In the genomic region with DNA sequence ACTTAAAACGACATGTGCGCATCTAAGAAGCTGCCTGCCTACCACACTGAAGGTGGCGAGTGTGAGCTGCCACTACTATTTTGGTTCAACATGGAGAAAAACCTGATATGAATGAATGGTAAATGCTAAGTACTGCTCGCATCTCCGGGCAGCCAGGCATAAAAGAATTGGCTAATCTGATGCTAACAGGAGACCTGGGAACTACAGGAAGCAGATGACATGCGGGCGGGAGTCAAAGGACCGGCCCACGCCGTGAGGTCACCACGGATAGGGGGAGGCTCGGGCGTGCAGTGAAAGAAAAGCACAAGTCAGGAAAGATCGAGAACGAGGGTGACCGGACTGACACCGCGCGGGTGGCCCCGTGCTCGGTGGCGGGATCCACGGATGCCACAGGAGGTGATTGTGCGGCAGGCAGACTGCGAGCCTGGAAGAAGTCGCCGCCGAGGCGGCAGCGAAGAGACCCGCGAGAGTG, we compare ENCODE assay signal across 8 mouse cellular contexts. TPM values are rescaled to one million over a fixed set of nuclear protein-coding genes. Genes with fewer than 3 reads are reported as not detected.
DNase-seq lines count a peak whose midpoint lies in the region; ATAC-seq and TF ChIP-seq lines count a peak whose summit lies in the region.

No protein-coding gene starts in this region.

- H3K4me2 ChIP-seq in intestine, postnatal 0 days (replicated peaks; ENCODE audit: low read depth) = peak overlapping the region; percentile 97
- H3K4me2 ChIP-seq in limb, embryonic 13.5 days (replicated peaks) = peak overlapping the region; percentile 96
- peak overlapping the region; percentile 69 for H3K4me2 ChIP-seq in midbrain, embryonic 13.5 days (replicated peaks)

- peak overlapping the region; percentile 92 for H3K4me3 ChIP-seq in intestine, postnatal 0 days (ENCODE audit: low read depth, low read length)
- H3K4me3 ChIP-seq in limb, embryonic 13.5 days = peak overlapping the region; percentile 83
- peak overlapping the region; percentile 85 for H3K4me3 ChIP-seq in midbrain, embryonic 13.5 days (replicated peaks)

- under 1% methylated on average over 32 of the region's 32 CpGs for WGBS in intestine, postnatal 0 days
- WGBS in limb, embryonic 13.5 days = under 1% methylated on average over 32 of the region's 32 CpGs
- WGBS in midbrain, embryonic 13.5 days = under 1% methylated on average over 32 of the region's 32 CpGs

- H3K9me3 ChIP-seq in intestine, postnatal 0 days (ENCODE audit: control insufficient read depth) = no peaks in the 10 kb centered on the region
- no peaks in the 10 kb centered on the region for H3K9me3 ChIP-seq in limb, embryonic 13.5 days
- no peaks in the 10 kb centered on the region for H3K9me3 ChIP-seq in midbrain, embryonic 13.5 days

- H3K4me1 ChIP-seq in intestine, postnatal 0 days (replicated peaks; ENCODE audit: control insufficient read depth, insufficient read depth, low read length) = no peaks in the 10 kb centered on the region
- H3K4me1 ChIP-seq in limb, embryonic 13.5 days = peaks cover 14% of the 10 kb centered on the region
- peaks cover 8% of the 10 kb centered on the region for H3K4me1 ChIP-seq in midbrain, embryonic 13.5 days (replicated peaks)

- peak; percentile 70 for ATAC-seq in intestine, postnatal 0 days
- ATAC-seq in limb, embryonic 13.5 days (ENCODE audit: low FRiP score, low read depth) = peak; percentile 17; the same call in 1 of the 2 replicates
- peak; percentile 78 for ATAC-seq in midbrain, embryonic 13.5 days

- H3K9ac ChIP-seq in intestine, postnatal 0 days (ENCODE audit: low read depth, low read length) = peak overlapping the region; percentile 72
- peak overlapping the region; percentile 77 for H3K9ac ChIP-seq in limb, embryonic 13.5 days
- peak overlapping the region; percentile 72 for H3K9ac ChIP-seq in midbrain, embryonic 13.5 days (replicated peaks)

- peak; percentile 71 for DNase-seq in 3T3-L1 (ENCODE audit: low read depth, low spot score)
- peak; percentile 60 for DNase-seq in adrenal gland, adult 8-10 months
- DNase-seq in embryo, embryonic 9.5 days (ENCODE audit: extremely low spot score) = peak; percentile 52
- DNase-seq in heart, adult 11 months = peak; percentile 96
- DNase-seq in spleen, adult 18-20 months = peak; percentile 30 to 44

- no peaks in the 10 kb centered on the region; the same call in 1 of the 2 replicates for H3K36me3 ChIP-seq in intestine, postnatal 0 days (ENCODE audit: control insufficient read depth, insufficient read depth)
- no peaks in the 10 kb centered on the region for H3K36me3 ChIP-seq in limb, embryonic 13.5 days
- H3K36me3 ChIP-seq in midbrain, embryonic 13.5 days = no peaks in the 10 kb centered on the region

- peak; percentile 39; the same call in 1 of the 2 replicates for TF ChIP-seq CTCF in intestine, postnatal 0 days (IDR thresholded peaks at IDR 0.05; ENCODE audit: low read depth)

- H3K27ac ChIP-seq in intestine, postnatal 0 days (ENCODE audit: low read depth, low read length) = no peak overlapping the region; the same call in 1 of the 2 replicates
- no peak overlapping the region for H3K27ac ChIP-seq in limb, embryonic 13.5 days
- H3K27ac ChIP-seq in midbrain, embryonic 13.5 days = no peak overlapping the region

- no peaks in the 10 kb centered on the region for H3K27me3 ChIP-seq in intestine, postnatal 0 days (replicated peaks; ENCODE audit: control insufficient read depth, insufficient read depth, low read length)
- 0 out of 2 replicates have a peak, but pooled peaks cover 9% of the 10 kb centered on the region for H3K27me3 ChIP-seq in limb, embryonic 13.5 days
- H3K27me3 ChIP-seq in midbrain, embryonic 13.5 days = peaks cover 3% of the 10 kb centered on the region; the same call in 1 of the 2 replicates

RNA-seq across cellular contexts. Expression of a gene that starts 0.6 kb away (rescaled TPM):
- 10 to 100 TPM; 10.6 to 16.3 (median 13.1) TPM for total RNA-seq in adrenal gland, adult 8-10 months (2022)
- 4.8 and 5.8 TPM in 2 replicates for polyA plus RNA-seq in intestine, postnatal 0 days (2015; fragmentation: Nextera tagmentation; extraction: Ambion mirVana)
- 17.5 and 18.6 TPM in 2 replicates for polyA plus RNA-seq in limb, embryonic 13.5 days (2015; fragmentation: Nextera tagmentation; extraction: Ambion mirVana)
- 11.9 and 12.7 TPM in 2 replicates for polyA plus RNA-seq in midbrain, embryonic 13.5 days (2015; fragmentation: Nextera tagmentation; extraction: Ambion mirVana)

RNA-seq across cellular contexts. Expression of a gene that starts 34.1 kb away (rescaled TPM):
- total RNA-seq in adrenal gland, adult 8-10 months (2022) = under 1 TPM; 0.18 to 0.90 (median 0.61) TPM
- polyA plus RNA-seq in intestine, postnatal 0 days (2015; fragmentation: Nextera tagmentation; extraction: Ambion mirVana) = 0.12 and 0.26 TPM in 2 replicates
- 21.2 and 23.5 TPM in 2 replicates for polyA plus RNA-seq in limb, embryonic 13.5 days (2015; fragmentation: Nextera tagmentation; extraction: Ambion mirVana)
- 0.70 and 0.98 TPM in 2 replicates for polyA plus RNA-seq in midbrain, embryonic 13.5 days (2015; fragmentation: Nextera tagmentation; extraction: Ambion mirVana)

Comparison
In these comparisons a context has a peak if more than half of its experiments do, and no peak if none do; other contexts are left out.
1. DNase-seq: peak in every context shown above with its lines; median percentile 96 in heart, adult 11 months; 71 in 3T3-L1; 60 in adrenal gland, adult 8-10 months; 52 in embryo, embryonic 9.5 days; 37 in spleen, adult 18-20 months.
2. ATAC-seq: peak in every context shown above with its lines; median percentile 78 in midbrain, embryonic 13.5 days; 70 in intestine, postnatal 0 days; 17 in limb, embryonic 13.5 days.
3. RNA of a gene that starts 34.1 kb away (polyA plus RNA-seq): 21.2 to 23.5 TPM in limb, embryonic 13.5 days; 0.70 to 0.98 TPM in midbrain, embryonic 13.5 days and 0.12 to 0.26 TPM in intestine, postnatal 0 days; every median in the first group is over 10 times any median in the second.
4. Peak in every context shown above with its lines, with median percentiles within 50 percentile points of each other: H3K4me2 ChIP-seq, H3K4me3 ChIP-seq and H3K9ac ChIP-seq.